Mouse (Mus musculus) spleen, adult 2 months (tissue): ENCODE data around the gene Mapk10. TPM values are rescaled to one million over a fixed set of nuclear protein-coding genes. Genes with fewer than 3 reads are reported as not detected.

Experiments used
- DNase-seq, 2 experiments: peaks; one replicate each; pipeline versions ENCODE4 v3.0.0 to v3.0.0-alpha.2; 2012 to 2021; ENCODE audit warnings: low spot score in 2 of 2, low read depth in 1 of 2
- H3K27ac ChIP-seq: fragments of 200-500 bp; 2 replicates; pipeline ENCODE4 v1.5.1; 2012; ENCODE audit warnings: low read length, inconsistent platforms; ENCODE audit not compliant: insufficient read depth
- H3K27me3 ChIP-seq: fragments of 200-500 bp; 2 replicates; pipeline ENCODE4 v1.6.1; 2012; ENCODE audit warnings: mild to moderate bottlenecking, moderate library complexity, low read length, inconsistent platforms; ENCODE audit not compliant: control insufficient read depth, insufficient read depth
- H3K36me3 ChIP-seq: fragments of 200-500 bp; 2 replicates; pipeline ENCODE4 v1.6.1; 2012; ENCODE audit warnings: mild to moderate bottlenecking, low read length, inconsistent platforms; ENCODE audit not compliant: control insufficient read depth, insufficient read depth
- H3K4me1 ChIP-seq: fragments of 200-500 bp; 2 replicates; pipeline ENCODE4 v1.6.1; 2011; ENCODE audit warnings: inconsistent platforms; ENCODE audit not compliant: control insufficient read depth, insufficient read depth, insufficient read length
- H3K4me3 ChIP-seq: fragments of 200-500 bp; 2 replicates; pipeline ENCODE4 v1.5.1; 2011; ENCODE audit warnings: mild to moderate bottlenecking, inconsistent platforms; ENCODE audit not compliant: insufficient read depth, insufficient read length; ENCODE audit errors: extremely low read depth
- CTCF ChIP-seq: fragments of 200-500 bp; IDR thresholded peaks from 2 replicates; pipeline ENCODE4 v1.5.1; 2011; ENCODE audit warnings: mild to moderate bottlenecking, inconsistent platforms; ENCODE audit not compliant: insufficient read depth, insufficient read length, insufficient replicate concordance; ENCODE audit errors: extremely low read depth
- POLR2A ChIP-seq: fragments of 200-500 bp; IDR thresholded peaks from 2 replicates; pipeline ENCODE4 v1.6.1; 2011; ENCODE audit warnings: low read depth, low read length, inconsistent platforms
- WGBS: fragments of 180-500 bp; shearing (Covaris S2); methylation state at CpG from one replicate; pipeline ENCODE4 v1.1.7; 2018; 5-methylcytosine and 5-hydroxymethylcytosine counted together
- polyA plus RNA-seq: library from polyadenylated mRNA; depleted of rRNA; stranded (reverse); fragments of >200 nt; gene quantifications from 2 replicates; pipeline ENCODE4 v1.2.3, GENCODE M21; 2012

Mapk10 gene
- polyA plus RNA-seq, 1 experiment: 0.05 TPM

DNA sequence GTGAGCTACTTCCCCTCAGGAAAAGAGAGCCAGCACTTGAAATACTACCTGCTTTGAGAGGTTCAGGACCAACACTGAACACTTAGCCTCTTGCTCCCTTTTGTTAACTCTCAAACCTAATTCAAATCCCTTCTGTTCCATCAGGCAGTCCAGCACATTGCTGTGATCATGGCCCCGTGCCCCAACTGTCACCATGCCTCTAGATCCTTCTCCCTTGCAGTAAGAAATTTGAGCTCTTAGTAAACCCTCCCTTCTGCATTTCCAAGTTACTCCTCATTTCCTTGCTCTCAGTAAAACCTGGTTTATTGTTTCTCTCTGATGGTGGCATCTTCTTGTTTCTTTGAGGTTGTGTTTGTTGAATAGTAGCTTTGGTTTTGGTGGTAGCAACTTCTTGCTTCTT is 101.7 kb downstream of the Mapk10 start:
- no peaks in the 10 kb centered on the region for H3K4me1 ChIP-seq
- no peak for DNase-seq
- no peak overlapping the region for H3K4me3 ChIP-seq
- no peaks in the 10 kb centered on the region for H3K27me3 ChIP-seq
- TF ChIP-seq CTCF: no peak
- TF ChIP-seq POLR2A: no peak
- no peak overlapping the region for H3K27ac ChIP-seq
- WGBS: 70% methylated on average over 1 of the region's 1 CpGs
- no peaks in the 10 kb centered on the region for H3K36me3 ChIP-seq

DNA sequence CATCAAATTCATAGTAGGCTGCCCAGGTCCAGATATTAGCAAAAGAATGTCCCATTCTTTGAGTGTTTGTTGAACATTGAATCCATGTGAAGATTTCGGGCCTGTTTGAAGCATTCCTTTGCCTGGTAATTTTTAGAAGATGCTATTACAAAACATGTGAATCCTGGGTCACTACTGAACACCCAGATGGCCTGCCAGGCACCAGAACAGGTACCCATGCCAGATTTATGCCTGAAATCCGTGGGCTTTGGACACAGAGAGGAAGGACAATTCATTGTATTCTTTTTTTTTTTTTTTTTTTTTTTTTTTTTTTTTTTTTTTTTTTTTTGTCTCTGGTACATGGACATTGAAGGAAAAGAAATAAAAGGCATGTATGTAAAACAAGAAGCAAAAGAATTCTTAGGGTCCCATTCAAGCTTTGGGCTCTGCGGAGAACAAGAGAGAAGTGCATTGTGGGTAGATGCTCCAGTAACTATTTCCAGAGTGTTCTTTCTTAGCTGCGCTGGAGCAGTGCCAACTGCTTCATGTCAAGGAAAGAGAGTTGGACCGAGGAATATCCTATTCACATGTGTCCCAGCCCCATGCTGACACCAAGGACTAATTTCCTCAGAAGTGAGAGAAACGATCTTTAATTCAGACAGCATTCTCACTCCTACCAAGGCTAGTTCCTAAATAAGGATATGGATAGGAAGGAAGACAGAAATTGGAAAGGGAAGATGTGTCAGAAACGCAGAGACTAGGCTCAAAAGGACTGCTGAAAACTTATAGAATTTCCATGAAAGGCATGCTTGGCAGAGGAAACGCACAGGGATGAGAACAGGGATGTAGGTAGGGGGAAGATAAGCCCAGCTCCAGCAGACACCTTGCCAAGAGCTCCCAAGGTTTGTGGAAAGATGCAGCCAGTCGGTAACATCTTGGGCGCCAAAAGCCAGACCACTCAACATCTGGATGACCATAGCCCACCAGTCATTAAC is 105.4 kb downstream of the Mapk10 start:
- TF ChIP-seq CTCF (no peak), POLR2A (no peak)
- Histone ChIP-seq H3K36me3 (no peaks in the 10 kb centered on the region), H3K27me3 (no peaks in the 10 kb centered on the region), H3K4me1 (no peaks in the 10 kb centered on the region), H3K27ac (no peak overlapping the region), H3K4me3 (no peak overlapping the region)
- DNase-seq: no peak
- WGBS: 76% methylated on average over 10 of the region's 10 CpGs

DNA sequence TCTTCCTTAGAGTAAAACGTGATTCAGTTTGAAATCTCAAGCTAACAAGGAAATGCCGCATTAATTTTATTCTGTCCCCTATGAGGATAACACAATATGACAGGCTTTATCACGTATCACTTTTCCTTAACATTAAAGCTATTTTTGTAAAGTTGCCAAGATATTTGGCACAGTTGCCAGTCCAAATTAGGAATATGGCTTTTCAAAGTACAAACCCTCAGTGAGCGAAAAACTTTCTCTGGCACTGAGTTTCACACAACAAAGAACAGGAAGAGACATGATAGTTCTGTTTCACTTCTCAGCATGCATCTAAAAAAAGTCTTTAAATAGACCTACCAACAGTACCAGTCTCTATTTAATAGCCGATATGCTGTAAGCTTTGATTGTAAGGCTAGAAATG is 107.1 kb downstream of the Mapk10 start:
- no peak for TF ChIP-seq POLR2A
- no peak for TF ChIP-seq CTCF
- Histone ChIP-seq H3K4me3 (no peak overlapping the region), H3K4me1 (no peaks in the 10 kb centered on the region), H3K27me3 (no peaks in the 10 kb centered on the region), H3K27ac (no peak overlapping the region), H3K36me3 (no peaks in the 10 kb centered on the region)
- DNase-seq: no peak
- 80% methylated on average over 5 of the region's 5 CpGs for WGBS

DNA sequence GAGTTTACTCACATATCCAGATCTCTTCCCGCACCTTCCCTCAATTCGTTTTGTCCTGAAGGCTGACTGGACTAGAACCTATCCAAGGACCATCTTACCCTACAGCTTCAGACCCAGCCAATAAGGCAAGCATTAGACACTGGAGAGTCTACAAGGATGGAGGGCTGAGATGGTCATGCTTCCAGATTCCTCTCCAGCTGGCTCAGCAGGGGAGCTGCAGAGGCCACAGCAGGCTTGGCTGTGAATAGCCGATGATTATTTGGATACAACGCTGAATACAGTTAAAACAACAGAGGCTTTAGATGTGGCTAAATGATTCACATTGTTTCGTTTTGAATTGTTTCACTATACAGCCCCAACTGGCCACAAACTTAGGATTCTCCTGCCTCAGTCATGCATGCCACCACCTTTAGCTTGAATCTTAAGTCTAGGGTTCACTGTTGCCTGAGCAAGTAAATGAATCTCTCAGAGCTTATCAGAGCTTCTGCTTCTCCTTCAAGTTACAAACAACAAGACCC is 108.2 kb downstream of the Mapk10 start:
- 85% methylated on average over 5 of the region's 5 CpGs for WGBS
- Histone ChIP-seq H3K27me3 (no peaks in the 10 kb centered on the region), H3K4me3 (no peak overlapping the region), H3K4me1 (no peaks in the 10 kb centered on the region), H3K27ac (no peak overlapping the region), H3K36me3 (no peaks in the 10 kb centered on the region)
- DNase-seq: no peak
- TF ChIP-seq POLR2A: no peak
- TF ChIP-seq CTCF: no peak

DNA sequence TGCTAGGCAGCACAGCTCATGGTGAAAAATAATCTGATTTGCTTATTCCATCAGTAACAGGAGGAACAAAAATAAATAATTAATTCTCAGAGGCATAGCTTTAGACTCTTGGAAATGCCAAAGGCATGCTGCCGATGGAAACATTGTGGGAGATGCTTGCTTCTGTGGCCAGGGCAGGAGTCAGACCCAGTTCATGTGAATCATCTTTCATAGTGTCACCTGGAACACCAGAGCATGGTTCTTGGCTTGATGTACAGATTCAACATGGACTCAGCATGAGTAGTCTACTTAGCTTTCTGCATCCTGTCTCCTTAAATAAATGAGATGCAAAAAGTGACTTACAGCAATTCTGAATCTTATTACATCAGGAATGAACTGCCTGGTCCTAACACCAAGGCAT is 109.0 kb downstream of the Mapk10 start:
- no peak for DNase-seq
- no peaks in the 10 kb centered on the region for H3K27me3 ChIP-seq
- no peak overlapping the region for H3K27ac ChIP-seq
- 92% methylated on average over 1 of the region's 1 CpGs for WGBS
- H3K36me3 ChIP-seq: no peaks in the 10 kb centered on the region
- no peaks in the 10 kb centered on the region for H3K4me1 ChIP-seq
- no peak overlapping the region for H3K4me3 ChIP-seq
- no peak for TF ChIP-seq POLR2A

DNA sequence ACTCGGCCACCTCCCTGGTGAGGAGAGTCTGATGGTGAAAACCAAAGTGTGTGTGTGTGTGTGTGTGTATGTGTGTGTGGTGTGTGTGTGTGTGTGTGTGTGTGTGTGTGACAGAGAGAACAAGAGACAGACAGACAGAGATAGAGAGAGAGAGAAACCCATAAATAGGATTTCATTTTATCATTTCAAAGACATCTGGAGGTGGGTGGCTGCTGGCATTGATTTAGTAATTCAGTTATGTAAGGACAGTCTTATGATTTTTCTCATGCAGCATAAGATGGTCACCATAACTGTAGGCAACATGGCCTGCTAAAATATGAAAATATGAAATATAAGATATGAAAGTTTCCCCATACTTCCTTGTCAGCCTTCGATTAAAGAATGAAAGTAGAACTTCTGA is 117.0 kb downstream of the Mapk10 start:
- 82% methylated on average over 2 of the region's 2 CpGs for WGBS
- no peaks in the 10 kb centered on the region for H3K4me1 ChIP-seq
- no peak overlapping the region for H3K4me3 ChIP-seq
- H3K27me3 ChIP-seq: no peaks in the 10 kb centered on the region
- no peak for DNase-seq
- no peak overlapping the region for H3K27ac ChIP-seq
- TF ChIP-seq CTCF (no peak), POLR2A (no peak)
- no peaks in the 10 kb centered on the region for H3K36me3 ChIP-seq

DNA sequence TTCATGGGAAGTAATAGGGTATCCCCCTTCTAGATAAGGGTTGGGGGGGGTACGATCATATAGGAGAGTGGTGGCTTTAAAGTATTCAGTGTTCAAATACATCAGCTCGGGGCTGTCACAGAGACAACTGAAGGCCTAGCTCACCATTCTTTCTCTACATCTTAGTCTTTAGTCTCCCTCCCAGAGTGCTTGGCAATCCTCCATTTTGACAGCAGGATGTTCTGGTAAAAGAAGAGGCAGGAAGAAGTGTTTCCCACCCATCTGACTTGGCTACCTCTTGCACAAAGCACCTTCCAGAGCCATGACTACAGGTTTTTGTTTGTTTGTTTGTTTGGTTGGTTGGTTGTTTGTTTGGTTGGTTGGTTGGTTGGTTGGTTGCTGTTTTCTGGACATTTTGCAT is 125.3 kb downstream of the Mapk10 start:
- no peaks in the 10 kb centered on the region for H3K27me3 ChIP-seq
- 80% methylated on average over 2 of the region's 2 CpGs for WGBS
- TF ChIP-seq CTCF (no peak), POLR2A (no peak)
- no peaks in the 10 kb centered on the region for H3K4me1 ChIP-seq
- no peak overlapping the region for H3K27ac ChIP-seq
- no peak for DNase-seq
- H3K36me3 ChIP-seq: no peaks in the 10 kb centered on the region
- H3K4me3 ChIP-seq: no peak overlapping the region
